Mouse (Mus musculus): Measurements from ENCODE around the gene Dzank1.

The Dzank1 gene

DNA sequence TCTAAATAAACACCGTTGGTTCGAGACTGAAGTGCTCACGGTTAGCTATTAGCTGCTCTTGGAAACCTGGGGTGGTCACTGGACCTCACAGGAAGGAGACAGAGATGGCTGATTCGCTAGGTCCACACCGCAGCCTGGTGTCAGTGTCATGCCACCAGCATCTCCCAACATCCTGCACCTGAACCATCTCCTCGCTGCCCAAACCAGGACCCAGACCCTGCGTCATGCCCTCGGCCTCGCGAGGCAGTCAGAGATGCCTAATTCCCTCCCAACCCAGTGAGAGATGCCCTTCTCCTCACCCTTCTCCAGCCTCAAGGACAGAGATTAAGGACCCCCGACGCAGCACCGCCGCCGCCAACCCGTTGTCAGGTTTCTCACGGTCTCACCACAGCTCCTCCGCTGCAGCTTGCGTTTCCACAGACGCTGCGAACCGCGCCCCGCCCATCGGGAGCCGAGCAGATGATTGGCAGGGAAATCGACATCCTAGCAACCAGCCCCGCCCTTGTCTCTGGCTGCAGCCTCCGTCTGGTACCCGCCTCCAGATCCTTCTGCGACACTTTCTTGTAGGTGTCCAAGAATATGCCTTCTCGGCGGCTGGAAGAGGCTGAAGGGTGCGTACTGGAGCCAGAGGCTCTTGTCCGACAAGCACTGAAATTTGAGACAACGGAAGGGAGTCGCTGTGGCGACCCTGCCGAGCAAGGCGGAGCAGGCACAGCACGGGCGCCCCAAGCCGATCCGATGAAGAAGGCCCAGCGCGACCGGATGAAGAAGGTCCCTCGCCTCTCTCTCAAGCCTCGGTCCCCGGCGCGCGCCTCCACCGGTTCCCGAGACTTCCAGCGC, at the start of gene Dzank1, which contains the start of gene Polr3f:
Dzank1 (minus strand) TSS at position 434 of the 840 bp plus-strand sequence.
Polr3f (plus strand) TSS at position 738 of the 840 bp plus-strand sequence.
- peak; percentile 98 for DNase-seq

- DNase-seq, result peak; percentile 98
Measured at GRCm38 (mm10) chr2:144555820-144556552, 28.8 kb upstream of the Dzank1 start, which contains the start of gene Sec23b. Gene Sec23b, plus strand, starts transcription at chr2:144556229.

DNA sequence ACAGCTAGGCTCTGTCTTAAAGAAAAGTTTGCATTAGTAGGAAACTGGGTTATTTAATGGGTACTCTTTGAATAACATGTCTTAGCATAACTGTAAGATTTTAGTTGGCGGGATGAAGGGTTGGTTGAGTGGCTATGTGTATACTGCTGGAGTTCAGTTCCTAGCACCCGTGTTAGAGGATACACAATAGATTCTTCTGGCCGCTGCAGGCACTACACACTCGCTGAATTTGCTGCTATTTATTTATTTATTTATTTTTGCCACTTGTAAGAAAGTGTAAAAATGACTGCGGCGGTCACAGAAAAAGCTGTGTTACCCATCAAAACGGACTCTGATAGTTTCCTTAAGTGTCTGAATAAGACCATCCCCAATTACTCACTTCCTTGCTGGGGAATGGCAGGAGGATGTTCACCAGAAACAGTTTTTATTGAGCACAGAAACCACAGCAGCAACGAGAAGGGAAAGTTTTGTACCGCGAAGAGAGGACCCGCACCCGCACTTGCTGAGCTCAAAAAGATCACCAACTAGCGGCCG, 28.1 kb upstream of the Dzank1 start:
- no peak for DNase-seq

DNA sequence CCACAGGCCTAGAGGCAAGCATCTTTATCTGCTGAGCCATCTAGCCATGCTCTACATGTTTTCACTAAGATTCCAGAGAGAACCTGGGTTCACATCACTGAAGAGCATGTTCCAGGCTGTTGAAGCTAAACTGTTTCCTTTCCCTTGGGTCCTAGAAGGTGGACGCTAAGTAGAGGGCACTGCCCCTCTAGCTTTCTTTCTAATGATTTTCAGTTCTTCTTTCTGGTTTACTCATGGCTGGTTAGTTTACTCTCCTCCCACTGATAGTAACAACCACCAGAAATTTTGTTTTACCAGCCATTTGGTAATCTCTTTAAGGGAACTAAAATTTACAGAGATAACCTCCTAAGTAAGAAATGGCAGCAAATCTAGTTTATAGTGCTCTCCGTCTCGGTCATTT, 26.7 kb upstream of the Dzank1 start:
- DNase-seq, result no peak

DNA sequence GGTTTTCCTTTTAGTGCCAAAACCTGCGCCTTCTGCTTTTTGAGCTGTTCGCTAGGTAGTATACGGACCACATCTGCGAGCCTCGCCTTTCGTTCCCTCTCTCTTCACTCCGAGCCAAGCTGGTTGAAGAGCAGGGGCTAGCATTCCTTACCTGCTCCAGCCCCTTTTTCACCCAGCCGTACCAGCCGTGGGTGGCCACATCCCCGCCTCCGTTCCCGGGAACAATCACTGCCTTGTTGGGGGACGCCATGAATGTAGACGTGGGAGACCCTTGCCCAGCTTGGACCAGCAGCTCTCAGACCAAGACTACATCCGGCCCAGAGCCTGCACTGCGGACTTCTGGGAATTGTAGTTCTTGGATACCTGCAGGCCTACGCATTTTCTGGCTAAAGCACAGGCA, 23.3 kb upstream of the Dzank1 start, which contains the start of gene Rbbp9:
Rbbp9 (minus strand) TSS at position 341 of the 400 bp plus-strand sequence.
- peak; percentile 71 for DNase-seq

- DNase-seq, result no peak
Measured at GRCm38 (mm10) chr2:144547559-144547958, 20.3 kb upstream of the Dzank1 start.

DNA sequence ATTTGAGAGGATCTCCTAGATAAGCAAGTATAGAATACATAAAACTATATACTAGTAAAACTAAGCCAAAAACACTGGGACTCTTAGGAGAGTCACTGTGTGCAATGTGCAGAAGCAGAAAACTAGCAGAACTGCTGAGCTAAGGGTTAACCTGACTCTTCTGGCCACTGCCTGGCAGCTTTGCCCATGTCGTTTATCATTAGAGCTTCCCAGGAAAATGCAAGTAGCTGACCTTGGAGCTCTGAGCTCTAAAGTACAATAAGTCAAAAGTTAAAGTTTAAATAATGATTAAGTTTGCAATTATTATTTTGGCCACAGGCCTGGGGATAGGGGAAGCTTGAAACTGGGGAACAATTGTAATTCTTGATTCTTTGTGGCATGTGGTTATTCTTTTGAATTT, 18.3 kb upstream of the Dzank1 start:
- peak; percentile 83 for DNase-seq

DNA sequence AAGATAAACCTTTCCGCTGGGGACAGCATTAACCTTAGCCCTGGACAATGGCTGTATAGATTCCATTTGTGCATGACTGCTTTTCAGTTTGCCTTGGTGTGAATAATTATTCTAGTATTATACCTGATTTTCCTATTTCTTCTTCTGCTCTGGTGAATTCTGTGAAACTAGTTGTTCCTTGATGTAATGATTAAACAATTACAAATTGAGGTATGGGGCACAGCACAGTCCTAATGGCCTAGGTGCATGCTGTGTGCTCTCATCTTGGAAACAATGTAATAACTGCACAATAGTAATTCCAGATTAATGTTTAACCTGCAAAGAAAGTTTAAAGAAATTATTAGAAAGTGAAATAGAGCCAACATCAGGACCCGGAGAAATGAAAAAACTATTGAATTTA, 17.8 kb upstream of the Dzank1 start:
- DNase-seq, result no peak

GRCm38 (mm10) chr2:144544630-144545029, 17.4 kb upstream of the Dzank1 start:
- DNase-seq, result peak; percentile 76

GRCm38 (mm10) chr2:144543670-144544069, 16.5 kb upstream of the Dzank1 start:
- DNase-seq, result no peak

- DNase-seq, result no peak
Measured at GRCm38 (mm10) chr2:144541246-144541645, 14.0 kb upstream of the Dzank1 start.

DNA sequence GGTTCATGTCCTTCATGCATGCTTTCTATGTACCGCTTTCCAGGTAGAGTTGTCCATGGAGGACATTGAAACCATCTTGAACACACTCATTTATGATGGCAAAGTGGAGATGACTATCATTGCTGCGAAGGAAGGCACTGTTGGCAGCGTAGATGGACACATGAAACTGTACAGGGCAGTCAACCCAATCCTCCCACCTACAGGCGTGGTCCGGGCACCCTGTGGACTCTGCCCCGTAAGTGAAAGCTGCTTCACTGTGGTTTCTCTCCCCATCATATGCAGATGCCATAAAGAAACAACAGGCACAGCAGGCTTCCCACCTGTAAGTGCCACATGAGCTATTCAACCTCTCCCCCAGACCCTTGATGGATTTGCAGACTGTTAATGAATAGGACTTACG, 9.9 kb upstream of the Dzank1 start:
- peak; percentile 43 for DNase-seq

GRCm38 (mm10) chr2:144527821-144528174, 584 bp upstream of the Dzank1 start:
- no peak for DNase-seq

GRCm38 (mm10) chr2:144525856-144526255, 1.4 kb downstream of the Dzank1 start:
- no peak for DNase-seq

DNA sequence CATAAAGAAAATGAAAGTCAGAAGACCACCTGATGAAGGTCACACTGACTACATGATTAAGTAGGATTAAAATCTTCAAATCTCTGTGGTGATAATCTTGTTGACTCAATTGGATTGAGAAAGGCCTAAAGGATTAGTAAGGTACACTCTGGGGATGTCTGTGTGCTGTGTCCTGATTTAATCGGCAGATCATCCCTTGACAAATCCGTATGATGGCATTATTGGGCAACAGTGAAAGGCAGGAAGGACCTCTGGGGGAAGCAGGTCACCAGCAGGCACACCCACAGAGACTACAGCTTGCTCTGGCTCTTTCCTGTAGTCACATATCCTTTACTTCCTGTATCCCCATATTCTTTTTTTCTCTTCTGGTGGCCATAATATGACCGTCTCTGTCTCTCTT, 7.4 kb downstream of the Dzank1 start:
- DNase-seq, result no peak

- no peak for DNase-seq
Measured at GRCm38 (mm10) chr2:144514619-144515018, 12.6 kb downstream of the Dzank1 start.

DNA sequence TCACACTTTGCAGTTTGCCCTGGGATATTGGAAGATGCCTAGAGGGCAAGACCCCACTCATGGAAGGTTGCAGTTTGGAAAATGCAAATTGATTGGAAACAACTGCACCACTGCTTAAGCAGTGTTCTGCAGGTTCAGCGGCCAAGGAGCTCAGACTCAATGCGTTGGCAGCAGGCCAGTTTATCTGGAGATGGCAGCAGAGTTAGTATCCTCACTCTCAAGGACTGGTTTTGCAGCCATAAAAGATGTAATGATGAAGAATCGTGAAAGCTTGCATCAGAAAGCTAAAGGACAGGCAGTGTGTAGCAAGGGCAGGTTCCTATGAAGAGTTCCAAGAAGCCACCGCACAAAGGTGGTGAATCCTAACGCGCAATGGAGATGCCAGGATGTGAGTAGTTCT, 25.1 kb downstream of the Dzank1 start:
- no peak for DNase-seq

- no peak for DNase-seq
Measured at GRCm38 (mm10) chr2:144489342-144489741, 37.9 kb downstream of the Dzank1 start.

- no peak for DNase-seq
Measured at GRCm38 (mm10) chr2:144487476-144487875, 39.7 kb downstream of the Dzank1 start.

- DNase-seq, result no peak
Measured at GRCm38 (mm10) chr2:144485439-144485838, 41.8 kb downstream of the Dzank1 start.

- DNase-seq, result no peak
Measured at GRCm38 (mm10) chr2:144484084-144484483, 43.1 kb downstream of the Dzank1 start.

- DNase-seq, result no peak
Measured at GRCm38 (mm10) chr2:144479421-144479820, 47.8 kb downstream of the Dzank1 start.

DNA sequence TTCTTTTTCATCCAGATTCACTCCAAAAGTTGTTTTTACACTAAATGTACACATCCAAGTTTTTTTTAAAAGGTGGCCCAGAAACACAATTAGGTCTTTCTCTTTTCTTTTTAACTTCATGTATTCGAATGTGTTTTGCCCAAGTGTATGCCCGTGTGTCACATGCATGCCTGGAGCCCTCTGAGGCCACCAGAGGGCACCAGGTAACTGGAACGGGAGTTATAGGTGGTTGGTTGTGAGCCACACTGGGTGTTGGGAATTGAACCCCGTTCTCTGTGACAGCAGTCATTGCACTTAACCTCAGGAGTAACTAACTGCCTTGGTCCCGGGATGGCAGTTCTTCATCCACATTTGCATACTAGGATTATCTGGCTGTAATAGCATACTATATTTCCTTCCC, 60.0 kb downstream of the Dzank1 start:
- DNase-seq, result no peak

Data from kidney, adult 11 months (tissue).